Mouse (Mus musculus): ENCODE results near the gene Gm4131. TPM values are rescaled to one million over a fixed set of nuclear protein-coding genes. Genes with fewer than 3 reads are reported as not detected.

Gene Gm4131
- polyA plus RNA-seq, 1 experiment from 2014 or later, result not detected

DNA sequence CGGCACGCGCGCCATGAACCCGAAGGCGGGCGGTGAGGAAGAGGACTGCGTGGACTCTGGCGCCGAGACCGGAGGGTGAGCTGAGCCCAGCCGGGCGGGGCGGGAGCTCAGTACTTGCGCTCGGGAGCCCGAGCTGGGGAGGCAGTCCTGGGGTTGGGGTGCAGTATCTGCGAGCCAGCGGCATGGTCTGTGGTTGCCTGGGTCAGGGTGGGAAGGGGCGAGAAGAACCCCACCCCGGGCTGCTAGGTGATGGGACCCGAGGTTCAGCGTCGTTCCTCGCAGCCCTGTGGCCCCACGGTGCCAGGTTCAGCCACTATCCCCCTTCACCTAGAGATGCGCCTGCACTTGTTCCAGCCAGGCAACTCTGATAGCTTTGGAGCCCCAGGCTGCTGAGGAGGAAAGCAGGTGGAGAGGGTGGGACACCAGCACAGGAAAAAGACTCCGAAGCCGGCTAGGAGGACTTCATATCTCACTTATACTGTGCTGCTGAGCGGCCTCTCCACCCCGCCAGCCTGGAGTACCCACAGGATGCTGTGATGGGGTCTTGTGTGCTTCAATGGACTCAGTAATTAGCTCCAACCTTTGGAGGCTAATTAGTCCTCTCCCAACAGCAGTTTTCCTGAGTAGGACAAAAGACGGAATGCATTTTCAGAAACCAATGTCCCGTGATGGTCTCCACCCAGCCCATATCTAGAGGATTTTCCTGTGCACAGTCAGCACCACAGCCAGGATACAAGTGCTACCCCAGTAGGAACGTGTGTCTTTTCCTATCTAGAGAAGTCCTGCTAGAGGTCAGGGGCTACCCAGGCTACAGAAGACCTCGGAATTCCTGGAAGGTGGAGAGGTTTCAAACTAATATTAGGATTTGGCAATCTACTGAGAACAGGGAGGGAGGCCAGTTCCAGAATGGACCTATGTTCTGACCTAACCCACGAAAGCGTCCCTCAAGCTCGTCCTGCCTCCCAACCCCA, 10.6 kb downstream of the Gm4131 start:
- no peaks in the 10 kb centered on the region for H3K36me3 ChIP-seq (ENCODE audit: control insufficient read depth, insufficient read depth, low read length)
- no peak for TF ChIP-seq CTCF (IDR thresholded peaks at IDR 0.05; ENCODE audit: low read depth)
- TF ChIP-seq EP300 (optimal IDR thresholded peaks at IDR 0.05), result no peak
- no peak overlapping the region for H3K27ac ChIP-seq (replicated peaks)
- ATAC-seq (ENCODE audit: low FRiP score, low TSS enrichment), result peak; percentile 54; the same call in 1 of the 2 replicates
- H3K4me2 ChIP-seq (replicated peaks; ENCODE audit: low read depth), result peak overlapping the region; percentile 87
- no peak for DNase-seq (ENCODE audit: low spot score)
- H3K27me3 ChIP-seq (ENCODE audit: control insufficient read depth, insufficient read depth, low read length), result no peaks in the 10 kb centered on the region
- peaks cover 2% of the 10 kb centered on the region; the same call in 1 of the 2 replicates for H3K4me1 ChIP-seq (replicated peaks; ENCODE audit: control insufficient read depth, insufficient read depth)
- H3K4me3 ChIP-seq (ENCODE audit: low read depth, low read length), result peak overlapping the region; percentile 64
- whole genome bisulfite sequencing, result 13% methylated on average over 29 of the region's 38 CpGs
- peak overlapping the region; percentile 68 for H3K9ac ChIP-seq (ENCODE audit: low read length)
- no peaks in the 10 kb centered on the region for H3K9me3 ChIP-seq (ENCODE audit: control insufficient read depth, low read length)

DNA sequence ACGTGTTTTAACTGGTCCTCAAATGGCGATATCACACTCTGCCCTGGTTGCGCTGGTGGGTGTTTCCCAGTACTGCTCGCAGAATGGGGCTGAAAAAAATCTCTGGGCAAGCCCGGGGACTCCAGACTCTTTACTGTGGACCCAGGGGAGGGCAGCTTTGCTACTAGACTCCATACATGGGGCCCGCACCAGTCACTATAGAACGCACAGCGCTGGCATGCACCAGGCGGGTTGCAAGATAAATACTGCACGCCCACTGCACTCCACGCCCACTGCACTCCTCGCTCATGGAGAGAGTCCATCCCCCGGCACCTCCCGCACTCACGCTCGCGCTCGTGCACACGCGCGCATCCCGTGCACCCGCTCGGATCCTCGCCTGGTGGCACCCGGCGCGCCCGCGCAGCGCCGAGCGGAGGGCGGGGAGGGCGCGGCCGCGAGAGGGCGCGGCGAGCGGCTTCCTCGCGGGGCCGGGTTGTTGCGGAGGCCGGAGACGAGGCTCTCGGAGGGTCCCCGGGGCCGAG, 11.4 kb downstream of the Gm4131 start, which contains the start of gene Fam124a:
Fam124a (plus strand) TSS at position 429 of the 521 bp plus-strand sequence.
- H3K4me1 ChIP-seq (replicated peaks; ENCODE audit: control insufficient read depth, insufficient read depth), result peaks cover 2% of the 10 kb centered on the region; the same call in 1 of the 2 replicates
- no peaks in the 10 kb centered on the region for H3K36me3 ChIP-seq (ENCODE audit: control insufficient read depth, insufficient read depth, low read length)
- peak within 1 kb of the TSS; percentile 68 for H3K9ac ChIP-seq (ENCODE audit: low read length)
- WGBS, result under 1% methylated on average over 51 of the region's 51 CpGs
- H3K4me2 ChIP-seq (replicated peaks; ENCODE audit: low read depth), result peak within 1 kb of the TSS; percentile 87
- peak; percentile 91 for ATAC-seq (ENCODE audit: low FRiP score, low TSS enrichment)
- no peak within 1 kb of the TSS for H3K27ac ChIP-seq (replicated peaks)
- TF ChIP-seq EP300 (optimal IDR thresholded peaks at IDR 0.05), result no peak
- TF ChIP-seq CTCF (IDR thresholded peaks at IDR 0.05; ENCODE audit: low read depth), result peak; percentile 46
- H3K9me3 ChIP-seq (ENCODE audit: control insufficient read depth, low read length), result no peaks in the 10 kb centered on the region
- H3K4me3 ChIP-seq (ENCODE audit: low read depth, low read length), result peak within 1 kb of the TSS; percentile 64
- no peaks in the 10 kb centered on the region for H3K27me3 ChIP-seq (ENCODE audit: control insufficient read depth, insufficient read depth, low read length)
- peak; percentile 88 for DNase-seq (ENCODE audit: low spot score)

DNA sequence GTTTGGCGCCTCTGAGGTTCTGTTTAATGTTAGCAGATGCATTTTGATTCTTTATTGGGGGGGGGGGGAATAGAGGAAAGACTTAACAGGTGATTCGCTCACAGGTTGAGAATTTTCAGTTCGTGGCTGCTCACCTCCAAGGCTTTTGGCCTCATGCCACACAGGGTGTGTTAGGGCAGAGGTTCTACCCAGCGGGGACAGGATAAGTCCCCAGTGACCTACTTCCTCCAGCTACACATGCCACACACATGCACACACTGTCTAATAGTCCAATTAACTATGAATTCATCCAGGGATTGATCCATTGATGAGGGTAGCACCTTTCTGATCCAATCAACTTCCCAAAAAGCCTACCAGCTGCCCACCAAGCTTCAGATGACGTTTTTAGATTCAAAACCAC, 12.9 kb downstream of the Gm4131 start:
- WGBS, result 74% methylated on average over 5 of the region's 5 CpGs
- H3K36me3 ChIP-seq (ENCODE audit: control insufficient read depth, insufficient read depth, low read length), result no peaks in the 10 kb centered on the region

DNA sequence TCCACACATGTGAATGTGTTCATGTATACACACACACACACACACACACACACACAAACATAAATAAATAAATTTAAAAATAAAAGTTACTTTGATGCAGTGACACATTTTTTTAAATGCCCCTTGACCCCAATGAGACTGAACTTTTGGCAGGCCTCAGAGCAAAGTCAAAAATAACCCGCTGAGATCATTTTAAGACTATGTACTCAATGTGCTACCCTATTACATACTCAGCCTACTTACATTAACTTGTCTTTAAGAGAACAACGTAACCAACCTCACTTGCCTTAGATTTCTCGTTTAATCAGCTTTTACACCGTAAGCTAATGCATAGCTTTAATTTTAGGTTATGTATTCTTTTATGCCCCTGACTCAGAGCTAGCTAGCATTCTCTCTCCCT, 13.9 kb downstream of the Gm4131 start:
- no peak for TF ChIP-seq EP300 (optimal IDR thresholded peaks at IDR 0.05)
- TF ChIP-seq CTCF (IDR thresholded peaks at IDR 0.05; ENCODE audit: low read depth), result no peak
- ATAC-seq (ENCODE audit: low FRiP score, low TSS enrichment) (no peak), DNase-seq (ENCODE audit: low spot score) (no peak)
- Histone ChIP-seq H3K27me3 (ENCODE audit: control insufficient read depth, insufficient read depth, low read length) (no peaks in the 10 kb centered on the region), H3K4me1 (replicated peaks; ENCODE audit: control insufficient read depth, insufficient read depth) (0 out of 2 replicates have a peak, but pooled peaks cover 2% of the 10 kb centered on the region), H3K27ac (replicated peaks) (no peak overlapping the region), H3K4me3 (ENCODE audit: low read depth, low read length) (no peak overlapping the region), H3K36me3 (ENCODE audit: control insufficient read depth, insufficient read depth, low read length) (no peaks in the 10 kb centered on the region), H3K9ac (ENCODE audit: low read length) (no peak overlapping the region), H3K9me3 (ENCODE audit: control insufficient read depth, low read length) (no peaks in the 10 kb centered on the region), H3K4me2 (replicated peaks; ENCODE audit: low read depth) (no peak overlapping the region)
- 84% methylated on average over 4 of the region's 4 CpGs for WGBS

More for the DNA sequence above, 12.9 kb downstream of the Gm4131 start:
- no peak for ATAC-seq (ENCODE audit: low FRiP score, low TSS enrichment)
- peak; percentile 21 for DNase-seq (ENCODE audit: low spot score)
- H3K4me1 ChIP-seq (replicated peaks; ENCODE audit: control insufficient read depth, insufficient read depth), result 0 out of 2 replicates have a peak, but pooled peaks cover 2% of the 10 kb centered on the region
- no peak overlapping the region for H3K4me2 ChIP-seq (replicated peaks; ENCODE audit: low read depth)
- H3K9ac ChIP-seq (ENCODE audit: low read length), result no peak overlapping the region
- TF ChIP-seq EP300 (optimal IDR thresholded peaks at IDR 0.05) (no peak), CTCF (IDR thresholded peaks at IDR 0.05; ENCODE audit: low read depth) (no peak)
- no peak overlapping the region for H3K27ac ChIP-seq (replicated peaks)
- no peaks in the 10 kb centered on the region for H3K27me3 ChIP-seq (ENCODE audit: control insufficient read depth, insufficient read depth, low read length)
- H3K9me3 ChIP-seq (ENCODE audit: control insufficient read depth, low read length), result no peaks in the 10 kb centered on the region
- H3K4me3 ChIP-seq (ENCODE audit: low read depth, low read length), result no peak overlapping the region

DNA sequence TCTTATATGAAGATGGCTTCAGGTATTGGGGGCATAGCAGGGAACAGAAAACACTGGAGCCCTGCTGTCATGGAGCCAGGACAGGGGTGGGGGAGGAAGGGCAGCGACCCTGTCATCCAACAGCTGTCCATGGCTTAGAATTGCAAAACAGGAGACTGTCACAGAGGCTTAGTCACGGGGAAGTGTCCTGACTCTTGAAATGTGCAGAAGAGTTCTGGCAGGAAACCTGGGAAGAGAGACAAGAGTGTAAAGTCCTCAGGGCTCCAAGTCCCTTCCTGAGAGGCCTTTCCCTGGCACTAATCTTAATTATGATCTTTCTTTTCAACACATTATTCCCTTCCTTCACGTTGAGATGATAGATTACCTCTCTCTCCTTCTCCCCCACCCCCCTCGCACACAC, 16.6 kb downstream of the Gm4131 start:
- 35% methylated on average over 4 of the region's 4 CpGs for WGBS
- Histone ChIP-seq H3K27me3 (ENCODE audit: control insufficient read depth, insufficient read depth, low read length) (no peaks in the 10 kb centered on the region), H3K4me2 (replicated peaks; ENCODE audit: low read depth) (no peak overlapping the region), H3K9ac (ENCODE audit: low read length) (no peak overlapping the region), H3K4me3 (ENCODE audit: low read depth, low read length) (no peak overlapping the region), H3K4me1 (replicated peaks; ENCODE audit: control insufficient read depth, insufficient read depth) (no peaks in the 10 kb centered on the region), H3K9me3 (ENCODE audit: control insufficient read depth, low read length) (no peaks in the 10 kb centered on the region), H3K27ac (replicated peaks) (no peak overlapping the region), H3K36me3 (ENCODE audit: control insufficient read depth, insufficient read depth, low read length) (no peaks in the 10 kb centered on the region)
- no peak for DNase-seq (ENCODE audit: low spot score)
- no peak for ATAC-seq (ENCODE audit: low FRiP score, low TSS enrichment)
- TF ChIP-seq EP300 (optimal IDR thresholded peaks at IDR 0.05), result no peak
- no peak for TF ChIP-seq CTCF (IDR thresholded peaks at IDR 0.05; ENCODE audit: low read depth)

Measured in stomach, postnatal 0 days (tissue).